Mouse (Mus musculus) lung, embryonic 16.5 days (tissue): ENCODE measurements around the gene Tbc1d16. TPM values are rescaled to one million over a fixed set of nuclear protein-coding genes. Genes with fewer than 3 reads are reported as not detected.

Experiments used
- ATAC-seq: fragments of 200-750 bp; cut with Nextera tagmentation; 2 replicates; pipeline ENCODE4 v1.8.0; 2017; ENCODE audit warnings: low read depth, mild to moderate bottlenecking, moderate library complexity
- H3K27ac ChIP-seq: fragments of 300-500 bp; sonication (generic); 2 replicates; pipeline ENCODE4 v1.5.1; 2014; ENCODE audit warnings: mild to moderate bottlenecking, control low read depth, low read length
- H3K27me3 ChIP-seq: fragments of 300-500 bp; sonication (generic); 2 replicates; pipeline ENCODE4 v1.6.1; 2014; ENCODE audit warnings: low read depth, low read length, mixed read lengths; ENCODE audit not compliant: control insufficient read depth, insufficient read depth
- H3K36me3 ChIP-seq: fragments of 300-500 bp; sonication (generic); 2 replicates; pipeline ENCODE4 v1.6.1; 2014; ENCODE audit warnings: low read length; ENCODE audit not compliant: control insufficient read depth, insufficient read depth
- H3K4me1 ChIP-seq: fragments of 300-500 bp; sonication (generic); replicated peaks from 2 replicates; pipeline ENCODE4 v1.6.1; 2014; ENCODE audit warnings: low read length, mixed read lengths; ENCODE audit not compliant: control insufficient read depth, insufficient read depth
- H3K4me2 ChIP-seq: fragments of 300-500 bp; sonication (generic); 2 replicates; pipeline ENCODE4 v1.6.1; 2014; ENCODE audit warnings: low read depth, low read length, control low read depth
- H3K4me3 ChIP-seq: fragments of 300-500 bp; sonication (generic); 2 replicates; pipeline ENCODE4 v1.5.1; 2014; ENCODE audit warnings: mild to moderate bottlenecking, low read length, control low read depth
- H3K9ac ChIP-seq: fragments of 300-500 bp; sonication (generic); 2 replicates; pipeline ENCODE4 v1.6.1; 2014; ENCODE audit warnings: low read length, control low read depth
- H3K9me3 ChIP-seq: fragments of 300-500 bp; sonication (generic); 2 replicates; pipeline ENCODE4 v1.6.1; 2016; ENCODE audit warnings: low read length; ENCODE audit not compliant: control insufficient read depth
- WGBS: fragments of 180-500 bp; shearing (Covaris S2); extraction: QIAGEN DNeasy Blood & Tissue Kit; methylation state at CpG from one replicate; pipeline ENCODE4 v1.1.7; 2014; 5-methylcytosine and 5-hydroxymethylcytosine counted together
- polyA plus RNA-seq: library from polyadenylated mRNA; unstranded; fragments of >200 nt; fragmentation: Nextera tagmentation; extraction: Ambion mirVana; gene quantifications from 2 replicates; pipeline ENCODE4 v1.2.1, GENCODE M21; 2015

Gene Tbc1d16
- polyA plus RNA-seq, 1 experiment from 2014 or later, result 19.4 TPM

- no peak overlapping the region for H3K4me2 ChIP-seq
- peak; percentile 48; the same call in 1 of the 2 replicates for ATAC-seq
These were observed 41.1 kb downstream of the Tbc1d16 start for GRCm38 (mm10) chr11:119186989-119187799.

GRCm38 (mm10) chr11:119186381-119186780 lies 41.9 kb downstream of the Tbc1d16 start:
- Histone ChIP-seq H3K27ac (no peak overlapping the region), H3K9ac (no peak overlapping the region), H3K4me3 (no peak overlapping the region), H3K4me2 (no peak overlapping the region), H3K4me1 (peaks cover 34% of the 10 kb centered on the region), H3K27me3 (no peaks in the 10 kb centered on the region), H3K36me3 (no peaks in the 10 kb centered on the region), H3K9me3 (no peaks in the 10 kb centered on the region)
- ATAC-seq, result no peak
- 48% methylated on average over 3 of the region's 3 CpGs for WGBS

More at GRCm38 (mm10) chr11:119186989-119187799, 41.1 kb downstream of the Tbc1d16 start:
- peaks cover 36% of the 10 kb centered on the region for H3K4me1 ChIP-seq
- H3K9me3 ChIP-seq, result no peaks in the 10 kb centered on the region
- no peak overlapping the region for H3K27ac ChIP-seq
- no peaks in the 10 kb centered on the region for H3K36me3 ChIP-seq
- no peaks in the 10 kb centered on the region for H3K27me3 ChIP-seq
- no peak overlapping the region for H3K4me3 ChIP-seq
- no peak overlapping the region; the same call in 1 of the 2 replicates for H3K9ac ChIP-seq
- 44% methylated on average over 25 of the region's 25 CpGs for WGBS

- H3K36me3 ChIP-seq, result no peaks in the 10 kb centered on the region
- H3K4me3 ChIP-seq, result no peak overlapping the region
- no peaks in the 10 kb centered on the region for H3K9me3 ChIP-seq
- no peak overlapping the region for H3K27ac ChIP-seq
- no peaks in the 10 kb centered on the region for H3K27me3 ChIP-seq
- H3K4me2 ChIP-seq, result no peak overlapping the region
- peaks cover 27% of the 10 kb centered on the region for H3K4me1 ChIP-seq
- 69% methylated on average over 15 of the region's 15 CpGs for WGBS
- no peak for ATAC-seq
- no peak overlapping the region for H3K9ac ChIP-seq
These were observed 44.5 kb downstream of the Tbc1d16 start for GRCm38 (mm10) chr11:119183684-119184310.

- H3K27me3 ChIP-seq, result no peaks in the 10 kb centered on the region
- no peaks in the 10 kb centered on the region for H3K36me3 ChIP-seq
- 75% methylated on average over 12 of the region's 12 CpGs for whole genome bisulfite sequencing
- no peak overlapping the region for H3K4me2 ChIP-seq
- no peak overlapping the region for H3K9ac ChIP-seq
- H3K4me3 ChIP-seq, result no peak overlapping the region
- no peak for ATAC-seq
- H3K9me3 ChIP-seq, result no peaks in the 10 kb centered on the region
- H3K27ac ChIP-seq, result no peak overlapping the region
- peaks cover 9% of the 10 kb centered on the region; the same call in 1 of the 2 replicates for H3K4me1 ChIP-seq
These were observed 46.4 kb downstream of the Tbc1d16 start for GRCm38 (mm10) chr11:119181861-119182395.

GRCm38 (mm10) chr11:119180824-119181582 lies 47.3 kb downstream of the Tbc1d16 start:
- no peaks in the 10 kb centered on the region for H3K9me3 ChIP-seq
- no peak overlapping the region for H3K4me3 ChIP-seq
- H3K27ac ChIP-seq, result no peak overlapping the region
- H3K36me3 ChIP-seq, result no peaks in the 10 kb centered on the region
- WGBS, result 88% methylated on average over 14 of the region's 14 CpGs
- no peak overlapping the region for H3K4me2 ChIP-seq
- no peaks in the 10 kb centered on the region for H3K27me3 ChIP-seq
- H3K9ac ChIP-seq, result no peak overlapping the region
- H3K4me1 ChIP-seq, result peaks cover 5% of the 10 kb centered on the region; the same call in 1 of the 2 replicates
- no peak for ATAC-seq

- Histone ChIP-seq H3K27me3 (no peaks in the 10 kb centered on the region), H3K9ac (no peak overlapping the region), H3K4me3 (no peak overlapping the region), H3K4me1 (no peaks in the 10 kb centered on the region), H3K4me2 (no peak overlapping the region), H3K36me3 (0 out of 2 replicates have a peak, but pooled peaks cover 3% of the 10 kb centered on the region), H3K9me3 (no peaks in the 10 kb centered on the region), H3K27ac (no peak overlapping the region)
- WGBS, result 83% methylated on average over 8 of the region's 8 CpGs
- ATAC-seq, result no peak
These were observed 50.0 kb downstream of the Tbc1d16 start for GRCm38 (mm10) chr11:119178317-119178716.

- H3K9me3 ChIP-seq, result no peaks in the 10 kb centered on the region
- 81% methylated on average over 27 of the region's 27 CpGs for WGBS
These were observed 51.7 kb downstream of the Tbc1d16 start for GRCm38 (mm10) chr11:119176389-119177179.

GRCm38 (mm10) chr11:119171588-119171987 lies 56.7 kb downstream of the Tbc1d16 start:
- WGBS, result 86% methylated on average over 7 of the region's 7 CpGs

More at GRCm38 (mm10) chr11:119176389-119177179, 51.7 kb downstream of the Tbc1d16 start:
- H3K4me3 ChIP-seq, result no peak overlapping the region
- no peaks in the 10 kb centered on the region for H3K27me3 ChIP-seq
- peak; percentile 8; the same call in 1 of the 2 replicates for ATAC-seq
- H3K4me1 ChIP-seq, result no peaks in the 10 kb centered on the region
- 0 out of 2 replicates have a peak, but pooled peaks cover 3% of the 10 kb centered on the region for H3K36me3 ChIP-seq
- no peak overlapping the region for H3K27ac ChIP-seq
- H3K9ac ChIP-seq, result no peak overlapping the region
- H3K4me2 ChIP-seq, result no peak overlapping the region

More at GRCm38 (mm10) chr11:119171588-119171987, 56.7 kb downstream of the Tbc1d16 start:
- 0 out of 2 replicates have a peak, but pooled peaks cover 3% of the 10 kb centered on the region for H3K36me3 ChIP-seq
- H3K4me2 ChIP-seq, result no peak overlapping the region
- no peak overlapping the region for H3K4me3 ChIP-seq
- no peaks in the 10 kb centered on the region for H3K4me1 ChIP-seq
- no peak overlapping the region for H3K9ac ChIP-seq
- no peak for ATAC-seq
- no peak overlapping the region for H3K27ac ChIP-seq
- no peaks in the 10 kb centered on the region for H3K9me3 ChIP-seq
- H3K27me3 ChIP-seq, result no peaks in the 10 kb centered on the region
